Mouse (Mus musculus): ENCODE results near the gene 6430628N08Rik.

- TF ChIP-seq CTCF (IDR thresholded peaks at IDR 0.05; ENCODE audit: extremely low read depth, insufficient read depth, low read length) (no peak), POLR2A (IDR thresholded peaks at IDR 0.05; ENCODE audit: extremely low read depth, insufficient read depth, low read length) (no peak)
Observed at GRCm38 (mm10) chr4:115923262-115923880, 32.9 kb downstream of the 6430628N08Rik start.

Measured in cortical plate, adult 2 months (tissue).